Comparison of ENCODE assay signal across 15 mouse cellular contexts in the genomic region with DNA sequence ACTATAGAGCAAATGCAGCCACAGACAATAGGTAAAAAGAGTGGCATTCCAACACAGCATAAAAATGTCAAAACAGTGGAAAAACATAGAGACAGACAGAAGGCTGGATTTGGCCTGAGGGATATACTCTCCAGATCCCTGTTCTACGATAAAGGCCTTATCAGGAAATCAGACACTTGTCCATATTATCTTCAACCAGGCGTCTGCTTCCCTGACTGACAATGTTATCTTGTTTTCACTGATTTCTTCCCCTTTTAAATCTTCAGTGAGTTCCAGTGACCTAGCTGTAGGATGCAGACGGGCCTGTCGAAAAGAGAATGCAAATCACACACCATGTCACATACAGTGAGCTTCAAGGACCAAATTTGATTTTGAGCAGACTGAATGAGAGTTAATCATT.
"Had no signal": no experiment of that assay in that cellular context is flagged by ENCODE, and none has a peak within 500 bp of the region (broad histone marks: within the 10 kb centered on the region; RNA-seq: fewer than 3 reads in every experiment).

No protein-coding gene starts in this region.

- H3K27me3 ChIP-seq: kidney, embryonic 15.5 days; liver, embryonic 15.5 days; neural tube, embryonic 13.5 days had no signal

- H3K4me2 ChIP-seq: kidney, embryonic 15.5 days; liver, embryonic 11.5 days; liver, embryonic 15.5 days; neural tube, embryonic 13.5 days had no signal

- H3K4me3 ChIP-seq: kidney, embryonic 15.5 days; left cerebral cortex, adult 2 months; limb, embryonic 10.5 days; liver, embryonic 15.5 days; midbrain, embryonic 10.5 days; neural tube, embryonic 13.5 days had no signal

- H3K4me1 ChIP-seq: kidney, embryonic 15.5 days; liver, embryonic 15.5 days; midbrain, embryonic 10.5 days; neural tube, embryonic 13.5 days had no signal

- H3K36me3 ChIP-seq: kidney, embryonic 15.5 days; limb, embryonic 10.5 days; liver, embryonic 15.5 days; midbrain, embryonic 10.5 days; neural tube, embryonic 13.5 days had no signal

- ATAC-seq: lung, postnatal 0 days had no signal

- H3K9ac ChIP-seq: kidney, embryonic 15.5 days; liver, embryonic 15.5 days; neural tube, embryonic 13.5 days had no signal

- DNase-seq: kidney, adult 2 months; kidney, postnatal 14 days; lung, adult 2 months; midbrain, embryonic 14.5 days; retina, postnatal 1 day; right cerebral cortex, postnatal 4 days had no signal

- H3K9me3 ChIP-seq: kidney, embryonic 15.5 days; limb, embryonic 10.5 days; liver, embryonic 15.5 days; midbrain, embryonic 10.5 days; neural tube, embryonic 13.5 days had no signal

- H3K27ac ChIP-seq: kidney, embryonic 15.5 days; left cerebral cortex, adult 2 months; limb, embryonic 10.5 days; liver, embryonic 15.5 days; midbrain, embryonic 10.5 days; neural tube, embryonic 13.5 days; stomach, postnatal 0 days had no signal
